Mouse (Mus musculus) lung, embryonic 16.5 days (tissue): ENCODE data around the gene Kctd21. TPM values are rescaled to one million over a fixed set of nuclear protein-coding genes. Genes with fewer than 3 reads are reported as not detected.

Source experiments
- ATAC-seq: fragments of 200-750 bp; cut with Nextera tagmentation; 2 replicates; pipeline ENCODE4 v1.8.0; 2017; ENCODE audit warnings: low read depth, mild to moderate bottlenecking, moderate library complexity
- H3K27ac ChIP-seq: fragments of 300-500 bp; sonication (generic); 2 replicates; pipeline ENCODE4 v1.5.1; 2014; ENCODE audit warnings: mild to moderate bottlenecking, control low read depth, low read length
- H3K27me3 ChIP-seq: fragments of 300-500 bp; sonication (generic); 2 replicates; pipeline ENCODE4 v1.6.1; 2014; ENCODE audit warnings: low read depth, low read length, mixed read lengths; ENCODE audit not compliant: control insufficient read depth, insufficient read depth
- H3K36me3 ChIP-seq: fragments of 300-500 bp; sonication (generic); 2 replicates; pipeline ENCODE4 v1.6.1; 2014; ENCODE audit warnings: low read length; ENCODE audit not compliant: control insufficient read depth, insufficient read depth
- H3K4me1 ChIP-seq: fragments of 300-500 bp; sonication (generic); replicated peaks from 2 replicates; pipeline ENCODE4 v1.6.1; 2014; ENCODE audit warnings: low read length, mixed read lengths; ENCODE audit not compliant: control insufficient read depth, insufficient read depth
- H3K4me2 ChIP-seq: fragments of 300-500 bp; sonication (generic); 2 replicates; pipeline ENCODE4 v1.6.1; 2014; ENCODE audit warnings: low read depth, low read length, control low read depth
- H3K4me3 ChIP-seq: fragments of 300-500 bp; sonication (generic); 2 replicates; pipeline ENCODE4 v1.5.1; 2014; ENCODE audit warnings: mild to moderate bottlenecking, low read length, control low read depth
- H3K9ac ChIP-seq: fragments of 300-500 bp; sonication (generic); 2 replicates; pipeline ENCODE4 v1.6.1; 2014; ENCODE audit warnings: low read length, control low read depth
- H3K9me3 ChIP-seq: fragments of 300-500 bp; sonication (generic); 2 replicates; pipeline ENCODE4 v1.6.1; 2016; ENCODE audit warnings: low read length; ENCODE audit not compliant: control insufficient read depth
- WGBS: fragments of 180-500 bp; shearing (Covaris S2); extraction: QIAGEN DNeasy Blood & Tissue Kit; methylation state at CpG from one replicate; pipeline ENCODE4 v1.1.7; 2014; 5-methylcytosine and 5-hydroxymethylcytosine counted together
- polyA plus RNA-seq: library from polyadenylated mRNA; unstranded; fragments of >200 nt; fragmentation: Nextera tagmentation; extraction: Ambion mirVana; gene quantifications from 2 replicates; pipeline ENCODE4 v1.2.1, GENCODE M21; 2015

Kctd21 gene
- polyA plus RNA-seq, 1 experiment from 2014 or later = 5.5 TPM

DNA sequence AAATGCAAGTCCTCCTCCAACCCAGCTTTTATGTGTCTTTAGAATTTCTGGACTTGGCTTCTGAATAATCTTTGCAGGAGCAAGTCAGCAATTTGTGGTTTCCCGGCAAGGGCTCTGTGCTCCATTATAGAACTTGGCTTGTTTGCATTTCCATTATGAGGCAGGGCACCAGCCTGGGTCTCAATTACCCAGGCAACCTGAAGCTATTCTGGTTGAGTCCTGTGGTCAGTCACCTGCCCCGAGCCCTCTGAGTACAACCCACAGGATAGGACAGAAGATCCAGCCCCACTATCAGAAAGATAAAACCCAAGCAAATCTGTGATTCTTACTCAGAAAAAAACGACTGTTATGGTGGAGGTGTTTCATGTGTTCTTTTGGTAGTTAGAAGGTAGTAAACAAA lies 28.8 kb downstream of the Kctd21 start:
- H3K9me3 ChIP-seq = no peaks in the 10 kb centered on the region
- no peaks in the 10 kb centered on the region for H3K36me3 ChIP-seq
- no peak overlapping the region for H3K27ac ChIP-seq
- H3K4me1 ChIP-seq = peaks cover 9% of the 10 kb centered on the region
- ATAC-seq = no peak
- H3K4me2 ChIP-seq = no peak overlapping the region
- H3K4me3 ChIP-seq = no peak overlapping the region
- no peak overlapping the region for H3K9ac ChIP-seq
- no peaks in the 10 kb centered on the region for H3K27me3 ChIP-seq
- 57% methylated on average over 3 of the region's 3 CpGs for WGBS

DNA sequence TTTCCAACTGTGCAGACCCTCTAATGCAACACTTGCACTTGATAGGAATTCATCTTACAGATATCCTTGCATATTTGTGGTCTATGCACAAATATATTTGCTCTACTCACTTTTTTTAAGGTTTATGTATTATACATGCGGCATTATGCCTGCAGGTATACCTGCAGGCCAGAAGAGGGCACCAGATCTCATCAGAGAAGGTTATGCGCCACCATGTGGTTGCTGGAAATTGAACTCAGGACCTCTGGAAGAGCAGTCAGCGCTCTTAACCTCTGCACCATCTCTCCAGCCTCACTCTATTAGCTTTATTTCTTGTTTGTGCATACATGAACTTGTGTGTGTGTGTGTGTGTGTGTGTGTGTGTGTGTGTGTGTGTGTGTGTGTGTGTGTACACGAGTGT lies 29.3 kb downstream of the Kctd21 start:
- no peaks in the 10 kb centered on the region for H3K27me3 ChIP-seq
- no peak overlapping the region for H3K27ac ChIP-seq
- H3K9ac ChIP-seq = no peak overlapping the region
- peaks cover 5% of the 10 kb centered on the region for H3K4me1 ChIP-seq
- WGBS = 25% methylated on average over 4 of the region's 4 CpGs
- H3K9me3 ChIP-seq = no peaks in the 10 kb centered on the region
- ATAC-seq = no peak
- H3K4me3 ChIP-seq = no peak overlapping the region
- no peak overlapping the region for H3K4me2 ChIP-seq
- no peaks in the 10 kb centered on the region for H3K36me3 ChIP-seq

DNA sequence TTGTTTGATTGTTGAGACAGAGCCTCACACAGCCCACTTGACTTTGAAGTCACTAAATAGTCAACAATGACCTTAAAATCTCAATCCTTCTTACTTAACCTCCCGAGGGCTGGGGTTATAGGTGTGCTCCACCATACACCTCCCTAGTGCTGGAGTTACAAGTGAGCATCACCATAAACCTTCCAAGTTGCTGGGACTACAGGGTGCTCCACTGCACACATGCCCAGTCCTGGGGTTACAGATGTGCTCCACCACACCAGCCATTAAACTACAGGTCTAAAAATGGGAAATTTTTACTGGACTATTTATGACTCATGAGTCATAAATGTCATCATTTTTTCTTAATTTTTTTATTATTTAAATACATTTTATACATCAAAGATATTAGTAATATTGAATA lies 33.8 kb downstream of the Kctd21 start:
- Histone ChIP-seq H3K36me3 (no peaks in the 10 kb centered on the region), H3K9ac (no peak overlapping the region), H3K4me2 (no peak overlapping the region), H3K4me3 (no peak overlapping the region), H3K9me3 (no peaks in the 10 kb centered on the region), H3K4me1 (0 out of 2 replicates have a peak, but pooled peaks cover under 1% of the 10 kb centered on the region), H3K27ac (no peak overlapping the region), H3K27me3 (no peaks in the 10 kb centered on the region)
- no peak for ATAC-seq
- WGBS = 50% methylated on average over 1 of the region's 1 CpGs

DNA sequence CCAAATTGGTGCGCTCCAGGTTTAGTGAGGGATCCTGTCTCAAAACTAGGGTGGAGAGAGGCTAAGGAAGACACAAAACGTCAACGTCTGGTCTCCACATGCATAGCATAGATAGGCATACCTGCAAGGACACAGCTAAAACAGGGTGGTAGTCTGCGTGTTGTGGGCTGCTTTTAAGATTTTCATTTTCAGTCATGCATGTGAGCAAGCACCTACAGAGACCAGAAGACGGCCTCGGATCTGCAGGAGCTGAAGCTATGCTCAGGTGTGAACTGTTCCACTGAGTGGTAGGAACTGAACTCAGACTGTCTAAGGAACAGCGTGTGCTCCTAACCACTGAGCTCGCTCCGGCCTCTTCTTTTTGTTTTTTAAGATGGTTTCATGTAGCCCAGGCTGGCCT lies 43.0 kb downstream of the Kctd21 start:
- peaks cover 32% of the 10 kb centered on the region for H3K36me3 ChIP-seq
- no peaks in the 10 kb centered on the region for H3K27me3 ChIP-seq
- peaks cover 9% of the 10 kb centered on the region; the same call in 1 of the 2 replicates for H3K4me1 ChIP-seq
- no peak overlapping the region for H3K4me3 ChIP-seq
- no peak overlapping the region for H3K27ac ChIP-seq
- ATAC-seq = no peak
- H3K4me2 ChIP-seq = no peak overlapping the region
- no peak overlapping the region for H3K9ac ChIP-seq
- H3K9me3 ChIP-seq = no peaks in the 10 kb centered on the region
- 92% methylated on average over 9 of the region's 9 CpGs for WGBS

DNA sequence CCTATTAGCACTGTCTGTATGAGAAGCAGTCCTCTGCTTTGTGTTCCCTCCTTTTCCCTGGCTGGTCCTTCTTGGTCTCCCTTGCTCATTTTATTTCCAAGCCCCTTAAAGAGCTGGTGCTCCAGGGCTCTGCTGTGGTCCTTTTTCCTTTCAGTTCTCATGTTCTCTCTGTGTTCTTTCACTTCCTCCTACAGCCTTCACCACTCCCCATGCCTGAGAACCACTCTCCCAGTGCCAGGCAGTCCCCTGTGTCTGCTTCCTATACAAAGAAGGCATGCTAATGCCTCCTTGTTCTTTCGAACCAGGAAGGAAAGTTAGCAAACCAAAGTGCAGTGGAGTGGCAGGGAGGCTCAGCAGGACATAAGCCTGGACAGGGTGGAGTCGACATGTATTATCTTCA lies 43.8 kb downstream of the Kctd21 start:
- Histone ChIP-seq H3K4me1 (peaks cover 8% of the 10 kb centered on the region; the same call in 1 of the 2 replicates), H3K4me2 (no peak overlapping the region), H3K9ac (no peak overlapping the region), H3K27ac (no peak overlapping the region), H3K9me3 (no peaks in the 10 kb centered on the region), H3K27me3 (no peaks in the 10 kb centered on the region), H3K4me3 (no peak overlapping the region), H3K36me3 (peaks cover 36% of the 10 kb centered on the region)
- no peak for ATAC-seq
- WGBS = 86% methylated on average over 2 of the region's 2 CpGs

DNA sequence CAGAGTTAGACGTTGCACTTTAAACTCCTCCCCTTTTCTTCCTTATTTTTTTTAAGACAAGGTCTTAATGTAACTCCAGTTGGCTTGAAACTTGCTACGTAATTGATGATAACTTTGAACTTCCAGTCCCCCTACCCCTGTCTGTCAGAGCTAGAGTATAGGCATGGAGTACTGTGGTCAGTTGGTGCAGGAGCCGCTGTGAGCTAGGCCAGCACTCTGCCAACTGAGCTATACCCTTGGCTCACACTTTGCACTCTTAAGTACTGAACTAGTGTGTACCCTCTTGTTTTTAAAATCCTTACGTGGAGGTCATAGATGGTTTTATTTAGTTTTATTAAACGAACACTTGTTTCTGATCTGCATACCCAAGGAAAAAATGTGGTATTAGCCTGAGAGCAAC lies 47.2 kb downstream of the Kctd21 start:
- H3K4me3 ChIP-seq = no peak overlapping the region
- H3K27ac ChIP-seq = no peak overlapping the region
- H3K4me1 ChIP-seq = no peaks in the 10 kb centered on the region
- no peak overlapping the region for H3K9ac ChIP-seq
- H3K9me3 ChIP-seq = no peaks in the 10 kb centered on the region
- 85% methylated on average over 5 of the region's 5 CpGs for WGBS
- no peak for ATAC-seq
- H3K36me3 ChIP-seq = peaks cover 55% of the 10 kb centered on the region
- no peaks in the 10 kb centered on the region for H3K27me3 ChIP-seq
- H3K4me2 ChIP-seq = no peak overlapping the region

DNA sequence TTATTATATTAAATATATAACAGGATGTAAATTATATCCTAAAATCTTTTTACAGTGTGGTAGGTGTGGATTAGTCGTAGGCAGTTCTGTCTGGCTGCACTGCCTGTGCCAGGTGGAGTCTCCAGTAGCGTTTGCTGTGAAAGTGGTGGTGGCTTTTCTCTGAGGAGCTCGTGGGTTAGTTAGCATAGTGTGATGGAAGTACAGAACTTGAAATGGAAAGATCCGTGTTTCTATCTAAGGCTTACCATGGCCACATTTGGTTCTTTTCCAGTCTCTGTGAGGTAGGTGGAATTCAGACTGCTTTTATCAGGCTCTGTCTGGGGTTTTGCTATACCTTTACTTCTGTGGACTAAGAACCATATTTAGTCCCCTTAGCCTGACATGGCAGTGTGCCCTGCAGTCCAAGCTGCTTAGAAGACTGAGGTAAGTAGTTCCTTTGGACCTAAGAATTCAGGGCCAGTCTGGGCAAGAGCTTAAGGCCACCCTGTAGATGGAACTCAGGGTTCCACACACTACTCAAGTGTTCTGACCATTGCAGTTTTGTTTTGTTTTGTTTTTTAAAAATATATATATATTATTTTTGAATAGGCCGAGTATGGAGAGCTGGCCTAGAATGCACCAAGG lies 48.5 kb downstream of the Kctd21 start:
- no peak overlapping the region for H3K27ac ChIP-seq
- H3K4me1 ChIP-seq = no peaks in the 10 kb centered on the region
- no peaks in the 10 kb centered on the region for H3K27me3 ChIP-seq
- ATAC-seq = no peak
- H3K36me3 ChIP-seq = peaks cover 60% of the 10 kb centered on the region
- 91% methylated on average over 5 of the region's 5 CpGs for WGBS
- H3K4me3 ChIP-seq = no peak overlapping the region
- H3K9ac ChIP-seq = no peak overlapping the region
- no peaks in the 10 kb centered on the region for H3K9me3 ChIP-seq
- H3K4me2 ChIP-seq = no peak overlapping the region

DNA sequence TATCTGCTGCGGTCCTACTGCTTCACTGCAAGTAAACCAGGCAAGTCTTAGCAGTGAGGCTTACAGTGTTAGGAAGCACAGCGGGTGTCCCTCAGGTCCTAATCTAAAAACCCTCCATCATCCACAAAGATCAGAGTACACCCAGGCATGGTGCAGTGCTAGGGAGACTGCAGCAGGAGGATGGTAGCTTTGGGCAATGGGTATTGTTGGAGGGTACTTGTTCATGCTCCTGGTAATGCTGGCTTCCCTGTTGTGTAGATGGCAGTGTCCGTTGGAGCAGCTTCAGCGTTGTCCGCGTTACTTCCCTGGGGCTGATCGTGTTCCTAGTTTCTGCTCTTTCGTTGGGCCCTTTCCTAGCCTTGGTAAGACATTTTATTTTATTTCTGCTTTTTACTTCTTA lies 50.5 kb downstream of the Kctd21 start:
- H3K9me3 ChIP-seq = no peaks in the 10 kb centered on the region
- no peak for ATAC-seq

DNA sequence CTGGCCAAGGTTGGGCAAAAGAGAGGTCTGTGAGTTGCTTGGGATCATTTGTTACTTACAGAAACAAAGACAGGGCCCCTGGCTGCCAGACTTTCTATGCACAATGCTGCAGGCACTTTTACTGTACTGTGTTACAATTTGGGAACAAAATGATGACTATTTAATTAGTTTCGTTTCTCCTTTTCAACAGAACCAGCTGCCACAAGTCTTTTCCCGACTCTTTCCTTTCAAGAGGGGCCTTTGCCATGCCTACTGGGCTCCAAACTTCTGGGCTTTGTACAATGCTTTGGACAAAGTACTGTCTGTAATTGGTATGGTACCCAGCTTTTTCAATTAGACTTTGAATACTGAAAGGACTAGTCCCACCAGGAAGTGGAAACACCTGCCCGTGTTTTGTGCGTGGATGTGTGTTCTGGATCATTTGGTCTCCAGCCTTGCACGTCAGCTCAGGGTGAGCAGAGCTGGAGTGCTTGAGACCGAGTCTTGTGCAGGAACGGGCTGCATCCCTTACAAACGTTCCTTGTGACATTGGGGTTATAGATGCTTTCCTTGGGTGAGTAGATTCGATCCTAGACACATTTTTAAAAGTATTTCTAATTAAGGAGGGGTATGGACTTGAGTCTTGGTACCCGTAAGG lies 51.5 kb downstream of the Kctd21 start:
- H3K4me3 ChIP-seq = no peak overlapping the region
- no peak for ATAC-seq
- H3K4me2 ChIP-seq = no peak overlapping the region
- H3K4me1 ChIP-seq = no peaks in the 10 kb centered on the region
- H3K27ac ChIP-seq = no peak overlapping the region
- no peaks in the 10 kb centered on the region for H3K9me3 ChIP-seq
- H3K36me3 ChIP-seq = peaks cover 62% of the 10 kb centered on the region
- H3K9ac ChIP-seq = no peak overlapping the region
- no peaks in the 10 kb centered on the region for H3K27me3 ChIP-seq
- WGBS = 90% methylated on average over 10 of the region's 10 CpGs

More for the DNA sequence above, 50.5 kb downstream of the Kctd21 start:
- WGBS = 92% methylated on average over 8 of the region's 8 CpGs
- Histone ChIP-seq H3K9ac (no peak overlapping the region), H3K27ac (no peak overlapping the region), H3K4me1 (no peaks in the 10 kb centered on the region), H3K27me3 (no peaks in the 10 kb centered on the region), H3K4me2 (no peak overlapping the region), H3K36me3 (peaks cover 64% of the 10 kb centered on the region), H3K4me3 (no peak overlapping the region)
